Mouse (Mus musculus): ENCODE data around the gene Caprin2.

DNA sequence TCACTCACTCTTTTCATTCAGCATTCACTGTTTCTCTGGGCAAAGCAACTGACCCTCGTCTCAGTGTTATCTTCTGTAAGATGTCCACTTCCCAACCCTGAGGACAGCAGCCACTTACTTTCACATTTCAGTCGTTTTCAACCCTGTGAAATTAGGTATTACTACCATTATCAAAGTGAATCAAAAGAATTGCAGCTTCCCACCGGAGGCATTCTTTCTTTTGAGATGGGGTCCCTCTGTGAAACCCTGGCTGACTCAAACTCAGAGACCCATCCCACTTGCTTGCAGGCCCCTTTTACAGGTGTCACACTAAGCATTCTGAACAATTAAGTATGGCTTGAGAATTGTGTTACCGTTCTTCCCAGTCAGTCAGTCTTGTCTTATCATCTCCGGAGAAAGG lies 45.8 kb upstream of the Caprin2 start:
- TF ChIP-seq CTCF (IDR thresholded peaks at IDR 0.05; ENCODE audit: borderline replicate concordance, insufficient read depth, low read length) (no peak), POLR2A (IDR thresholded peaks at IDR 0.05; ENCODE audit: low read depth, low read length) (no peak)

Measured in embryonic fibroblast, embryonic 13.5 days (primary cell).